Mouse (Mus musculus): ENCODE measurements at regions not wholly inside any gene's neighbourhood (a gene's known extent, or its start where the extent isn't known, plus 50 kb on each side); places are given as distances from the start of the nearest gene placed in this dataset.
A peak's percentile ranks its signal among the peaks of the same experiment; 100 is the strongest.
"Not testable (repeated sequence)": the region's sequence is repeated elsewhere in the genome, so short reads cannot be mapped to it uniquely, and the experiment has no call there.

DNA sequence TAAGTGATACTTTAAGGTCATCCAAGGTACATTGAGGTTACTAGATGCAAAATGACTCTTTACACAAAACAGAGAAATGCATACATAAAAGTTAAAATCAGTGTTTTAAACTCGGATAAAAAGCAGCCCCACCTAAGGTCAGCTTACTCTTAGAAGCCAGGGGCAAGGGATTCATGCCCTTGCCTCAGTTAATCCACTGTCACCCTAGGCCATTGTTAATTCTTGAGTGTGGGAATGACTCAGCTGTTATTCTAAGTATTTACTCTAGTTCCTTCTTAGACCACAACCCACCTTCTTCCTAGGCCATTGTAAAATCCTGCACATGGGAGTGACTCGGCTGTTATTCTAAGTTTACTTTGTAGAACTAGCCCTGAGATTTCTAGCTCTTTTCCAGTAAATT, 64.1 kb upstream of the Ces1h start:
- not testable (repeated sequence) for DNase-seq (ENCODE audit: low read depth)

DNA sequence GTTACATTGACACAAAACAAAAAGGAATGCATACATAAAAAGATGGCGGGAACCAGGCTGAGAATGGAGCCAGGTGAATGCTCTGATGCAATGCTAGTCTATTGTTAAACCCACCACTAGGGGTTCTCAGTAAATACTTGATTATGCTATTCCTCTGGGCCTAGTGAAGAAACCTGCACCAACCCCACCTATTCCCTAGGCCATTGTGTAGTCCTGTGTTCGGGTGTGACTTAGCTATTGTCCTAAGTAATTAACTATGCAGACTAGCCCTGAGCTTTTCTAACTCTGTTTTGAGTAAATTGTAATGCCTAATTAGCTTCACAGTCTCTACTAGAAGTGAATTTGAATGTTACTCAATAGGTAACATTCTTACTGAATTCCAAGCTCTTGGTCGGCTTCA, 62.4 kb upstream of the Ces1h start:
- no peak for DNase-seq (ENCODE audit: low read depth)

DNA sequence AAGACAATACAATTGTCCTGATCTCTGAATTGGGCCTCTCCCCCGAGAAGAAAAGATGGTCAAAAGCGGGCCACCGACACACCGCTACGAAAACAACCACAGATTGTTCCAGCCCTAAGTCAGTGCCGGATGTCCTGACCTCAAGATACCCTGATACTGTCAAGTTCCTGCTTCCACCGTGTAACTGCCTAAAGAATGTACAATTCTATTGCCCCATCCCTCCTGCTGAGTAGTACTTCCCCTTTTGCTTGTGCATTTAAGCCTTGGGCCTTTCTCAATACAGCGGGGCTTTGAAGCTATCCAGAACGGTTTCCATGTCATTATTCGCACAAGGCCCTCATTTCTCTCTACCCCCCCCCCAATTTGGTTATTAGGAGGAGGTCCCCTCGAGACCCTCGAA, 57.1 kb upstream of the Ces1h start:
- not testable (repeated sequence) for DNase-seq (ENCODE audit: low read depth)

DNA sequence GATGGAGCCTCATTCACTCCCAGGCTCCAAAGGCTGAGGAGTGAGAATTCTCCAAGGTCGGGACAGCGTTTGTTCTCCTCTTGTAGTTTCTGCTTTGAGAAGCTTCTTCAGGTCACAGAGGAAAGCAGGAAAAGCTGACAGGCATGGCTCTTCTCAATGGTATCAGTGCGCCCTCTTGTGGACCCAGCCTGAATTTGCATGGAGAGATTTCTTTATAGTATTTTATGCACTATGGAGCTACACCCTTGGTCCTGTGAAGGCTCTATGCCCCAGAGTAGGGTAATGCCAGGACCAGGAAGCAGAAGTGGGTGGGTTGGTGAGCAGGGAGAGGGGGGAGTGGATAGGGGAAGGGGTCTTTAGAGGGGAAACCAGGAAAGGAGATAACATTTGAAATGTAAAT, 51.1 kb upstream of the Ces1h start:
- peak; percentile 12 for DNase-seq (ENCODE audit: low read depth)
